Mouse (Mus musculus): ENCODE measurements at regions not wholly inside any gene's neighbourhood (a gene's known extent, or its start where the extent isn't known, plus 50 kb on each side); places are given as distances from the start of the nearest gene placed in this dataset.

DNA sequence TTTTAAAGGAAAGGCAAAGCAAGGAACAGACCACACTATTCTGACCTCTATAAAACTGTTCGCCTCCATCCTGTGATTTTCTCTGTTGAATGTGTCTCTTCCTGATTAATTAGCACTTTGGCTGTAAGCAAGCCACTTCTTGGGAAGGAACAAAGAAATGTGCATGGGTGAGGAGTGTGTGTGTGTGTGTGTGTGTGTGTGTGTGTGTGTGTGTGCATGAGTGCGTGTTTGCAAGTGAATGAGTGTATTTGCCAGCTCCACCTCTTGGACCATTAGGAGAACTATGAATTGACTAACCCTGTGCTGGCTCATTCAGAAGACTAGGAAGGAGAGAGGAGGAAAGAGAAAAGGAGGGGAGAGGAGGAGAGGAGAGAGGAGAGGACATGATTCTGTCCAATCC is 261.9 kb upstream of the Hs6st1 start:
- no peak overlapping the region for H3K9ac ChIP-seq (ENCODE audit: low read depth, low read length)
- no peak overlapping the region for H3K27ac ChIP-seq (replicated peaks; ENCODE audit: insufficient read depth, low read depth, low read length)
- H3K79me2 ChIP-seq (ENCODE audit: control insufficient read depth, insufficient read depth, low read length), result no peaks in the 10 kb centered on the region
- H3K4me1 ChIP-seq (ENCODE audit: control insufficient read depth, insufficient read depth, low read length), result no peaks in the 10 kb centered on the region
- H3K4me3 ChIP-seq (ENCODE audit: insufficient read depth, low read depth, low read length), result no peak overlapping the region
- no peaks in the 10 kb centered on the region for H3K36me3 ChIP-seq (ENCODE audit: control insufficient read depth, insufficient read depth, low read length)
- DNase-seq (ENCODE audit: extremely low read depth, low read depth, low spot score), result no peak
- 75% methylated on average over 2 of the region's 2 CpGs for WGBS
- TF ChIP-seq CTCF (IDR thresholded peaks at IDR 0.05; ENCODE audit: low read depth, low read length) (no peak), POLR2A (IDR thresholded peaks at IDR 0.05; ENCODE audit: extremely low read depth, insufficient read depth, low read length) (no peak)
- no peaks in the 10 kb centered on the region for H3K27me3 ChIP-seq (ENCODE audit: control insufficient read depth, insufficient read depth, low read length)

DNA sequence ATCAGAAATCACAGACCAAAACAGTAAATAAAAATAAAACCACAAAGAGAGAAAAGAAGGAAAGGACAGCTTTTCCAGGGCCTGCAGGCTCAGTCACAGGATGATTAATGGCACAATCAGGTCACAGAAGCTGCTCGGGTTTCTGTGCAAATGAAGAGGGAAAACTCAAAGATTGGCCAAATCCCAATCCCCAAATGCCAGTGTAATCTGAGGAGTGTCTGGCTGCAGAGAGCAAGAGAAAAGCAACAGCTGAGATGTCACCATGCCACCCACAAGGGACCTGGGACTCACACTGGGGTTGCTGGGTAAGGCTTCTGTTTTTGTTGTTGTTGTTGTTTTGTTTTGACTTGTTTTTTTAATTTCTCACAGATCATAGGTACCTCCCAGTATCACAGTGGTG is 261.5 kb upstream of the Hs6st1 start:
- H3K27ac ChIP-seq (replicated peaks; ENCODE audit: insufficient read depth, low read depth, low read length), result no peak overlapping the region
- no peak for DNase-seq (ENCODE audit: extremely low read depth, low read depth, low spot score)
- H3K27me3 ChIP-seq (ENCODE audit: control insufficient read depth, insufficient read depth, low read length), result no peaks in the 10 kb centered on the region
- H3K4me3 ChIP-seq (ENCODE audit: insufficient read depth, low read depth, low read length), result no peak overlapping the region
- 21% methylated on average over 1 of the region's 1 CpGs for WGBS
- no peaks in the 10 kb centered on the region for H3K79me2 ChIP-seq (ENCODE audit: control insufficient read depth, insufficient read depth, low read length)
- H3K36me3 ChIP-seq (ENCODE audit: control insufficient read depth, insufficient read depth, low read length), result no peaks in the 10 kb centered on the region
- no peak overlapping the region for H3K9ac ChIP-seq (ENCODE audit: low read depth, low read length)
- no peaks in the 10 kb centered on the region for H3K4me1 ChIP-seq (ENCODE audit: control insufficient read depth, insufficient read depth, low read length)
- TF ChIP-seq CTCF (IDR thresholded peaks at IDR 0.05; ENCODE audit: low read depth, low read length) (no peak), POLR2A (IDR thresholded peaks at IDR 0.05; ENCODE audit: extremely low read depth, insufficient read depth, low read length) (no peak)

DNA sequence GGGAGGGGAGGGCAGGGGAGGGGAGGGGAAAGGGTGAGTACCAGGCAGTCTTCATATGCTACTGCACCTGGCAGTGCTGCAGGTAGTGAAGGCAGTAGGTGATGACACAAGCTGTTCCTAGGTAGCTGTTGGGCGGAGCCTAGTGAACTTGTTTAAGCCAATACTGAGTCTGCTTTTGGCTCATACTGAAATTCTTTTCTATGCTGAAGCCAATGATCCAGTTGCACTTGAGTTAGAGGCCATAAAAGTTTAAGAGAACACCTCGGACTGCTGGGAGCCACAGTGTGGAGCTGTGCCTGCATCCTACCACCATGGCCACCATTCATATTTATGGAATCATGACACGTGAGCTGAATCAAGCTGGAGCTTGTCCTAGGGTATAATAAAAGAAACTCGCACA is 259.3 kb upstream of the Hs6st1 start:
- DNase-seq (ENCODE audit: extremely low read depth, low read depth, low spot score), result no peak
- H3K9ac ChIP-seq (ENCODE audit: low read depth, low read length), result no peak overlapping the region
- WGBS, result 93% methylated on average over 4 of the region's 4 CpGs
- H3K27me3 ChIP-seq (ENCODE audit: control insufficient read depth, insufficient read depth, low read length), result no peaks in the 10 kb centered on the region
- TF ChIP-seq CTCF (IDR thresholded peaks at IDR 0.05; ENCODE audit: low read depth, low read length), result no peak
- no peak for TF ChIP-seq POLR2A (IDR thresholded peaks at IDR 0.05; ENCODE audit: extremely low read depth, insufficient read depth, low read length)
- H3K36me3 ChIP-seq (ENCODE audit: control insufficient read depth, insufficient read depth, low read length), result no peaks in the 10 kb centered on the region
- H3K27ac ChIP-seq (replicated peaks; ENCODE audit: insufficient read depth, low read depth, low read length), result no peak overlapping the region
- H3K79me2 ChIP-seq (ENCODE audit: control insufficient read depth, insufficient read depth, low read length), result no peaks in the 10 kb centered on the region
- H3K4me3 ChIP-seq (ENCODE audit: insufficient read depth, low read depth, low read length), result no peak overlapping the region
- H3K4me1 ChIP-seq (ENCODE audit: control insufficient read depth, insufficient read depth, low read length), result no peaks in the 10 kb centered on the region

DNA sequence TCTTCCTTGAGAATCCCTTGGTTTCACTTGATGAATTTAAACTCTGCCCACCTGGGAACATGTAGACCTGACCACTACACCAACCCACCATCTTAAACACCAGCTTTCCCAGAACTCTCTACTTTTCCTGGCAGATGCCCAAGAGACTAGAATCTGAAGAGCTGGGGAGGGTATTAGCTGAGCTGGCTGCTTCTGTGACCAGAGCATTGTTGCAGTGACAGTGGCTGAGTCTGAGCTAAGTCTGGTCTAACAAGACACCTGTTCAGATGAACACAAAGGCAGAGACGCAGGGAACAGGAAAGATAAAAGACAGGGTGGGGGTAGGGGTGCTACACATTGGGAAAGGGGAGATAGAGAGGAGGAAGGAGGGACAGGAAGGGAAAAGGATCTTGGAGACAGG is 258.9 kb upstream of the Hs6st1 start:
- Histone ChIP-seq H3K4me3 (ENCODE audit: insufficient read depth, low read depth, low read length) (no peak overlapping the region), H3K9ac (ENCODE audit: low read depth, low read length) (no peak overlapping the region), H3K27me3 (ENCODE audit: control insufficient read depth, insufficient read depth, low read length) (no peaks in the 10 kb centered on the region), H3K36me3 (ENCODE audit: control insufficient read depth, insufficient read depth, low read length) (no peaks in the 10 kb centered on the region), H3K4me1 (ENCODE audit: control insufficient read depth, insufficient read depth, low read length) (no peaks in the 10 kb centered on the region), H3K79me2 (ENCODE audit: control insufficient read depth, insufficient read depth, low read length) (no peaks in the 10 kb centered on the region), H3K27ac (replicated peaks; ENCODE audit: insufficient read depth, low read depth, low read length) (no peak overlapping the region)
- no peak for DNase-seq (ENCODE audit: extremely low read depth, low read depth, low spot score)
- WGBS, result 68% methylated on average over 1 of the region's 1 CpGs
- TF ChIP-seq POLR2A (IDR thresholded peaks at IDR 0.05; ENCODE audit: extremely low read depth, insufficient read depth, low read length), result no peak
- no peak for TF ChIP-seq CTCF (IDR thresholded peaks at IDR 0.05; ENCODE audit: low read depth, low read length)

DNA sequence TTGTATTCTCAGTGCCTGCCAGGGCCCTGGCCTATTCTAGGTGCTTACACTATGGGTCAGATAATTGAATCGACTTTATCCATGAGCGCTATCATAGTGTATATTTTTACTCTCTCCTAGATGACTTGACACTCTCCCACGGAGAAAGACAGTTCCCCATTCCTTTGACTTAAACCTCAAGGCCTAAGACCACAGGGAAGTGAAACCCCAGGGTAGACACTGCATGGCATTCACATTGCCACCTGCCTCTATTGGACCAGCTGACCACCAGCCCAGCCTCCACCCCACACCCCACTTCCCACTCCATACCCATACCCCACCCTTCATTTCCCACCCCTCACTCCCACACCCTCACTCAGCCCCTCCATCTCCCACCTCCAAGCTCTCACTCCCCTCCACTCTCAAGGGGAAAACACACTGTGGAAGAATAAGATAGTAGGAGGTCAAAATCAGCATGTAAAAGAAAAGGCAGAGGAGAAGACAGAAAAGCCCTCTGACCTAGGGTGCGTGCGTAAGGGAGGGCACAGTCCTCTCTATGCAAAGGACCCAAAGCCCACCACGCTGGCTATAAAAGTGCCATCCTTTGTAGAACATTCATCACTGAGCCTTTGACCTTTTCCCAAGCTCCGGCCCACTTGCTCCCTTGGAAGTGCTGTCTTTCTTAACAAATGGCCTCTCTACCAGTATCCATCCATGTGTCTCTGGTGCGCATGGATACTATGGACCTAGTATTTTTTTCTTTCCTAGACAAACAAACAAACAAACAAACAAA is 257.4 kb upstream of the Hs6st1 start:
- Histone ChIP-seq H3K4me3 (ENCODE audit: insufficient read depth, low read depth, low read length) (no peak overlapping the region), H3K27me3 (ENCODE audit: control insufficient read depth, insufficient read depth, low read length) (no peaks in the 10 kb centered on the region), H3K79me2 (ENCODE audit: control insufficient read depth, insufficient read depth, low read length) (no peaks in the 10 kb centered on the region), H3K36me3 (ENCODE audit: control insufficient read depth, insufficient read depth, low read length) (no peaks in the 10 kb centered on the region), H3K27ac (replicated peaks; ENCODE audit: insufficient read depth, low read depth, low read length) (no peak overlapping the region), H3K4me1 (ENCODE audit: control insufficient read depth, insufficient read depth, low read length) (no peaks in the 10 kb centered on the region), H3K9ac (ENCODE audit: low read depth, low read length) (no peak overlapping the region)
- peak; percentile 5 for DNase-seq (ENCODE audit: extremely low read depth, low read depth, low spot score)
- no peak for TF ChIP-seq POLR2A (IDR thresholded peaks at IDR 0.05; ENCODE audit: extremely low read depth, insufficient read depth, low read length)
- TF ChIP-seq CTCF (IDR thresholded peaks at IDR 0.05; ENCODE audit: low read depth, low read length), result no peak
- WGBS, result 94% methylated on average over 8 of the region's 8 CpGs

DNA sequence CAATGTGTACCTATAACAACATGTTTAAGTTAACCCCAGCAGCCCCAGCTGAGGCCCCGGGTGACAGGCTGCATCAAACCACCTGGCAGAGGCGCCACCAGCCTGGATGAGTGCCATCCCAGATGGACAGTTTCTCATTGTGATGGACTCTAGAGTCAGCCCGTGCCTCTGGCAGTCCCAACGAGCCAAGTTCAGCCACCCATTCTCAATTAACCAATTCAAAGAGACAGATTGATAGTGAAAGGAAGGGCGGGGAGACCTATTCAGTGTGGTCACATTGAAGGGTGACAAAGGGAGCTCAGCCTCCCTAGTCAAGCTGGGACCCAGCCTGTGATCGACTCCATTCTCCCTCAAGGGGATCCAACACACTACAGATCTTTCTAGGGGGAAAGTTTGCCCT is 256.8 kb upstream of the Hs6st1 start:
- no peaks in the 10 kb centered on the region for H3K4me1 ChIP-seq (ENCODE audit: control insufficient read depth, insufficient read depth, low read length)
- H3K36me3 ChIP-seq (ENCODE audit: control insufficient read depth, insufficient read depth, low read length), result no peaks in the 10 kb centered on the region
- no peak overlapping the region for H3K9ac ChIP-seq (ENCODE audit: low read depth, low read length)
- H3K27me3 ChIP-seq (ENCODE audit: control insufficient read depth, insufficient read depth, low read length), result no peaks in the 10 kb centered on the region
- DNase-seq (ENCODE audit: extremely low read depth, low read depth, low spot score), result no peak
- no peaks in the 10 kb centered on the region for H3K79me2 ChIP-seq (ENCODE audit: control insufficient read depth, insufficient read depth, low read length)
- WGBS, result 90% methylated on average over 6 of the region's 6 CpGs
- no peak overlapping the region for H3K27ac ChIP-seq (replicated peaks; ENCODE audit: insufficient read depth, low read depth, low read length)
- TF ChIP-seq POLR2A (IDR thresholded peaks at IDR 0.05; ENCODE audit: extremely low read depth, insufficient read depth, low read length), result no peak
- TF ChIP-seq CTCF (IDR thresholded peaks at IDR 0.05; ENCODE audit: low read depth, low read length), result no peak
- H3K4me3 ChIP-seq (ENCODE audit: insufficient read depth, low read depth, low read length), result no peak overlapping the region
